In the genomic region with DNA sequence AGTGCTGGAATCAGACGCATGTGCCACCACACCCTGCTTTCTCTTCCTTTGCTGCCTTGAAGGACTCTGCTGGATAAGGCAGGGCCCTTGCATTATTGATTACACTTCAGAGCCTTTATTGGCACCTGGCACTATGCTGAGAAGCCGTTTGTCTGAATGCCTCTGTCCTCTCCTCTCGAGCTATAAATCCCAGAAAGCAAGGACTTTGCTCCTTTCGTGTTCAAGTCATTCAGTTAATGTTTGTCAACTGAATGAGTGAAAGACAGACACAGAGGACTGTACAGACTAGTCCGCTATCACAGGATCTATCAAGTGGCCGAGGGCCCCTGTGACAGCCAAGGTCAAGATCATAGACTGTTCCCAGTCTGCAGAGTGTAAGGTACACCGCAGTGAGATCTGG, we compare ENCODE assay signal across 19 mouse cellular contexts.
DNase-seq lines count a peak whose midpoint lies in the region; ATAC-seq and TF ChIP-seq lines count a peak whose summit lies in the region.
"Had no signal": no experiment of that assay in that cellular context is flagged by ENCODE, and none has a peak within 500 bp of the region (broad histone marks: within the 10 kb centered on the region; RNA-seq: fewer than 3 reads in every experiment).

No protein-coding gene starts in this region.

- H3K4me2 ChIP-seq in forebrain, embryonic 15.5 days (replicated peaks), result no peak overlapping the region
- no peak overlapping the region for H3K4me2 ChIP-seq in forebrain, embryonic 11.5 days (ENCODE audit: low read depth, low read length, severe bottlenecking)
- no peak overlapping the region for H3K4me2 ChIP-seq in kidney, embryonic 15.5 days
- H3K4me2 ChIP-seq in stomach, postnatal 0 days (replicated peaks; ENCODE audit: low read depth), result no peak overlapping the region
- H3K4me2 ChIP-seq: liver, embryonic 13.5 days; lung, embryonic 15.5 days; midbrain, embryonic 11.5 days had no signal

- no peaks in the 10 kb centered on the region for H3K9me3 ChIP-seq in forebrain, embryonic 15.5 days
- H3K9me3 ChIP-seq in forebrain, embryonic 11.5 days (ENCODE audit: control insufficient read depth, low read length), result no peaks in the 10 kb centered on the region
- H3K9me3 ChIP-seq in kidney, embryonic 15.5 days (replicated peaks), result no peaks in the 10 kb centered on the region
- H3K9me3 ChIP-seq in stomach, postnatal 0 days (ENCODE audit: control insufficient read depth, low read length), result no peaks in the 10 kb centered on the region
- H3K9me3 ChIP-seq: limb, embryonic 10.5 days; liver, embryonic 13.5 days; lung, embryonic 15.5 days had no signal

- no peak for ATAC-seq in forebrain, embryonic 15.5 days (replicated peaks)
- ATAC-seq in forebrain, embryonic 11.5 days (replicated peaks; ENCODE audit: low FRiP score), result no peak
- peak; percentile 52; the same call in 1 of the 2 replicates for ATAC-seq in kidney, embryonic 15.5 days (replicated peaks; ENCODE audit: low FRiP score)
- peak; percentile 4; the same call in 1 of the 2 replicates for ATAC-seq in stomach, postnatal 0 days (ENCODE audit: low FRiP score, low TSS enrichment)
- ATAC-seq: hindbrain, embryonic 16.5 days had no signal

- peak overlapping the region; percentile 42; the same call in 1 of the 2 replicates for H3K27ac ChIP-seq in forebrain, embryonic 15.5 days (replicated peaks)
- H3K27ac ChIP-seq in forebrain, embryonic 11.5 days (ENCODE audit: low read depth, low read length), result no peak overlapping the region
- peak overlapping the region; percentile 65 for H3K27ac ChIP-seq in layer of hippocampus, adult 2 months
- no peak overlapping the region for H3K27ac ChIP-seq in kidney, embryonic 15.5 days
- no peak overlapping the region; the same call in 1 of the 2 replicates for H3K27ac ChIP-seq in stomach, postnatal 0 days (replicated peaks)
- H3K27ac ChIP-seq: limb, embryonic 10.5 days; liver, embryonic 13.5 days; macrophage had no signal

- H3K27me3 ChIP-seq in forebrain, embryonic 15.5 days, result no peaks in the 10 kb centered on the region
- H3K27me3 ChIP-seq in forebrain, embryonic 11.5 days (ENCODE audit: control insufficient read depth, insufficient read depth, low read length), result no peaks in the 10 kb centered on the region
- H3K27me3 ChIP-seq in kidney, embryonic 15.5 days, result no peaks in the 10 kb centered on the region
- H3K27me3 ChIP-seq in stomach, postnatal 0 days (ENCODE audit: control insufficient read depth, insufficient read depth, low read length), result no peaks in the 10 kb centered on the region
- H3K27me3 ChIP-seq: liver, embryonic 13.5 days; lung, embryonic 15.5 days had no signal

- no peaks in the 10 kb centered on the region for H3K36me3 ChIP-seq in forebrain, embryonic 15.5 days
- H3K36me3 ChIP-seq in forebrain, embryonic 11.5 days (ENCODE audit: control insufficient read depth, insufficient read depth, low read length), result no peaks in the 10 kb centered on the region
- no peaks in the 10 kb centered on the region for H3K36me3 ChIP-seq in kidney, embryonic 15.5 days
- H3K36me3 ChIP-seq in stomach, postnatal 0 days (ENCODE audit: control insufficient read depth, insufficient read depth, low read length), result no peaks in the 10 kb centered on the region
- H3K36me3 ChIP-seq: limb, embryonic 10.5 days; liver, embryonic 13.5 days; lung, embryonic 15.5 days had no signal

- 81% methylated on average over 7 of the region's 7 CpGs for WGBS in forebrain, embryonic 15.5 days
- 85% methylated on average over 7 of the region's 7 CpGs for WGBS in forebrain, embryonic 11.5 days
- 62% methylated on average over 7 of the region's 7 CpGs for WGBS in kidney, embryonic 15.5 days
- WGBS in stomach, postnatal 0 days, result 56% methylated on average over 7 of the region's 7 CpGs

- no peak for DNase-seq in forebrain, embryonic 11.5 days (ENCODE audit: low spot score)
- DNase-seq in layer of hippocampus, adult 2 months (ENCODE audit: low spot score in 2 of 2), result no peak
- DNase-seq in layer of hippocampus, postnatal 36 days, result no peak
- no peak for DNase-seq in stomach, postnatal 0 days (ENCODE audit: low spot score)
- no peak for DNase-seq in retina, embryonic 14.5 days (ENCODE audit: low spot score)
- DNase-seq: adrenal gland, postnatal 14 days; cerebellum, adult 18-20 months; heart, postnatal 4 days; liver, embryonic 13.5 days; spleen, adult 18-20 months; thymus, postnatal 25 days had no signal

- no peak overlapping the region for H3K9ac ChIP-seq in forebrain, embryonic 15.5 days (replicated peaks)
- no peak overlapping the region for H3K9ac ChIP-seq in forebrain, embryonic 11.5 days (ENCODE audit: low read length)
- H3K9ac ChIP-seq in kidney, embryonic 15.5 days, result no peak overlapping the region
- no peak overlapping the region for H3K9ac ChIP-seq in stomach, postnatal 0 days (ENCODE audit: low read length)
- H3K9ac ChIP-seq: liver, embryonic 13.5 days; lung, embryonic 15.5 days had no signal

- H3K4me3 ChIP-seq in forebrain, embryonic 15.5 days, result no peak overlapping the region
- H3K4me3 ChIP-seq in forebrain, embryonic 11.5 days (ENCODE audit: low read depth, low read length), result no peak overlapping the region
- no peak overlapping the region for H3K4me3 ChIP-seq in layer of hippocampus, adult 2 months
- H3K4me3 ChIP-seq in kidney, embryonic 15.5 days (replicated peaks), result no peak overlapping the region
- H3K4me3 ChIP-seq in stomach, postnatal 0 days (ENCODE audit: low read depth, low read length), result no peak overlapping the region
- H3K4me3 ChIP-seq: left cerebral cortex, adult 2 months; limb, embryonic 10.5 days; liver, embryonic 13.5 days; lung, embryonic 15.5 days had no signal

- peaks cover 45% of the 10 kb centered on the region for H3K4me1 ChIP-seq in forebrain, embryonic 15.5 days
- no peaks in the 10 kb centered on the region for H3K4me1 ChIP-seq in forebrain, embryonic 11.5 days (replicated peaks; ENCODE audit: control insufficient read depth, insufficient read depth, low read length)
- H3K4me1 ChIP-seq in kidney, embryonic 15.5 days, result peaks cover 22% of the 10 kb centered on the region
- peaks cover 12% of the 10 kb centered on the region for H3K4me1 ChIP-seq in stomach, postnatal 0 days (replicated peaks; ENCODE audit: control insufficient read depth, insufficient read depth)

- no peak for TF ChIP-seq EP300 in stomach, postnatal 0 days (optimal IDR thresholded peaks at IDR 0.05)

- no peak for TF ChIP-seq CTCF in layer of hippocampus, adult 2 months (conservative IDR thresholded peaks at IDR 0.05)
- TF ChIP-seq CTCF in stomach, postnatal 0 days (IDR thresholded peaks at IDR 0.05; ENCODE audit: low read depth), result no peak

Comparison
In these comparisons a context has a peak if more than half of its experiments do, and no peak if none do; other contexts are left out.
1. H3K27ac ChIP-seq: peak in forebrain, embryonic 15.5 days (single experiment) and layer of hippocampus, adult 2 months (single experiment); none in forebrain, embryonic 11.5 days (single experiment), kidney, embryonic 15.5 days (single experiment) and stomach, postnatal 0 days (single experiment).
2. ATAC-seq: peak in kidney, embryonic 15.5 days (single experiment) and stomach, postnatal 0 days (single experiment); none in forebrain, embryonic 15.5 days (single experiment) and forebrain, embryonic 11.5 days (single experiment).